Mouse (Mus musculus): ENCODE results near the gene Gm20388.

- TF ChIP-seq CTCF (IDR thresholded peaks at IDR 0.05; ENCODE audit: insufficient read depth, low read depth, low read length) = no peak
- TF ChIP-seq POLR2A (IDR thresholded peaks at IDR 0.05; ENCODE audit: insufficient read depth, low read depth, low read length) = no peak
Observed at GRCm38 (mm10) chr8:120602672-120603071, 692.0 kb downstream of the Gm20388 start.

Data from olfactory bulb, adult 2 months (tissue).